Mouse (Mus musculus) cerebellum, adult (tissue): ENCODE measurements around the gene Sec1.

Source experiments
- ATAC-seq: cut with Nextera tagmentation; 2 replicates; pipeline ENCODE4 v1.9.2; 2017; ENCODE audit warnings: mild to moderate bottlenecking, moderate library complexity, mixed read lengths; ENCODE audit not compliant: insufficient number of reproducible peaks, low FRiP score, low TSS enrichment

Sec1 gene

GRCm38 (mm10) chr7:45705873-45706281, 11.7 kb upstream of the Sec1 start:
- ATAC-seq: no peak

DNA sequence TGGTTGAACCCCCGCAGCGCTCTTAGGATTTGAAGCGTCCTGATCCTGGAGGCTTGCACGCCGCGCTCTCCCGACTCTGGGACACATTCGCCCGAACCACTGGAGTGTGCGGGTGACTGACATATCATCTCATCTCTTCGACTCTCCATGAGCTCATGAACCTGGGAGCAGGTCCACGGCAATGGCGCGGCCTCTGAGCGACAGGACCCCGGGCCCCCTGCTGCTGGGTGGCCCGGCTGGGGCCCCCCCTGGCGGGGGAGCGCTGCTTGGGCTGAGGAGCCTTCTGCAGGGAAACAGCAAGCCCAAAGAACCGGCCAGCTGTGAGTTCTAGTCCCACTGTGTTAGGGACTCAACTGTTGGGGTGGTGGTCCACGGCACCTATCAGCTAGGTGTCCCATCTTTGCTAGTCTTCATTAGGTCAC, 11.3 kb upstream of the Sec1 start:
- no peak for ATAC-seq

GRCm38 (mm10) chr7:45704730-45705442, 10.7 kb upstream of the Sec1 start, which contains the start of gene Dbp:
Gene Dbp (plus strand): TSS chr7:45705088.
- peak; percentile 53 for ATAC-seq

GRCm38 (mm10) chr7:45704046-45704559, 9.9 kb upstream of the Sec1 start:
- peak; percentile 43 for ATAC-seq

DNA sequence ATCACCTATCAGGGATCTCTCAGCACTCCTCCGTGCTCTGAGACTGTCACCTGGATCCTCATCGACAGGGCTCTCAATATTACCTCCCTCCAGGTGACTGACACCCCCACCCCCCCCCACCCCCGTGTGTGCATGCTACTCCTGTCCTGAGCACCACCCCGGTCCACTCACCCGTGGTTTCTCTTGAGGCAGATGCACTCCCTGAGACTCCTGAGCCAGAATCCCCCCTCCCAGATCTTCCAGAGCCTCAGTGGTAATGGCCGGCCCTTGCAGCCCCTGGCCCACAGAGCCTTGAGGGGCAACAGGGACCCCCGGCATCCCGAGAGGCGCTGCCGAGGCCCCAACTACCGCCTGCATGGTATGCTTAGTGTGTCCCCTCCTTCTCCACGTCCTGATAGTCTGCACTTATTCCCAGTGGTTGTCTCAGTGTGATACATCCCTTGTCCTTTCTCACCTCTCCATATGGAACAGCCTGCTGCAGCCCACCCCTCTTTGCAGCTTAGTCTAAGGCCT, 9.4 kb upstream of the Sec1 start:
- ATAC-seq: no peak

DNA sequence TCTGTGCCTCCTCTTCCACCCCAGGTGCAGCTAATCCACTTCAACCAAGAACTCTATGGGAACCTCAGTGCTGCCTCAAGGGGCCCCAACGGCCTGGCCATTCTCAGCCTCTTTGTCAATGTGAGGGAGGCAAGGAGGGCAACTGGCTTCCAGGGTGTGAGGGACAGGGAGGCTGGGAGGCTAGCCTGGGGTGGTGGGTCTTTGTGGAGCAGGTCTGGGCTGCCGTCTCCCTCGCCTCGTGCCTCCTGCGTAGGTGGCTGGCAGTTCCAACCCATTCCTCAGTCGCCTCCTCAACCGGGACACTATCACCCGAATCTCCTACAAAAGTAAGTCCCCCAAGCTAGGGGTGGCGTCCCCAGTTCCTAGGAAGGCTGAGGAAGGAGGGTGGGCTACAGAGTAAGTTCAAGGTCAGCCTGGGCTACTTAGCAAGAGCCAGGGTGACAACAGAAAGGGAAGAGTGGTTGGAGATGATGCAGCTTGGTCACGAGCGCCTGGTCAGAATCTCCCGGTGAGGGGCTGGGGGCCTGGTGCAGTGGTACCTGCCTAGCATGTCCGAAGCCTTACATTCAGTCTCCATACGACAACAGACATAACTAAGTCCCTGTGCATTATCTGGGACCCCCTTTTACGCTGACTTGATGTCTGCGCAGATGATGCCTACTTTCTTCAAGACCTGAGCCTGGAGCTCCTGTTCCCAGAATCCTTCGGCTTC, 8.8 kb upstream of the Sec1 start:
- ATAC-seq: no peak

DNA sequence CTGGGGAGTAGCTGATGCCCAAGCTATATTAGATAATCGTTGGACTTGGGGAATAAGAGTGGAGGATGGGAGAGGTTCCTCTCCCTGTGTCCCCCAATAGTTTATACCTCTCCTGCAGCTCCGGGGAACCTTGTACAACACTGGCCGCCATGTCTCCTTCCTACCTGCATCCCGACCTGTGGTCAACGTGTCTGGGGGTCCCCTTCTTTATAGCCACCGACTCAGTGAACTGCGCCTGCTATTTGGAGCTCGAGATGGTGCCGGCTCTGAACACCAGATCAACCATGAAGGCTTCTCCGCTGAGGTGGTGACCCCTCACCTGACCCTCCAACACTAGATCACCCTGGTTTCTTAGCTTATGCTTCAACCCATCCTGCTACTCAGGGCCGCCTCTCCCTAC, 8.1 kb upstream of the Sec1 start:
- no peak for ATAC-seq

DNA sequence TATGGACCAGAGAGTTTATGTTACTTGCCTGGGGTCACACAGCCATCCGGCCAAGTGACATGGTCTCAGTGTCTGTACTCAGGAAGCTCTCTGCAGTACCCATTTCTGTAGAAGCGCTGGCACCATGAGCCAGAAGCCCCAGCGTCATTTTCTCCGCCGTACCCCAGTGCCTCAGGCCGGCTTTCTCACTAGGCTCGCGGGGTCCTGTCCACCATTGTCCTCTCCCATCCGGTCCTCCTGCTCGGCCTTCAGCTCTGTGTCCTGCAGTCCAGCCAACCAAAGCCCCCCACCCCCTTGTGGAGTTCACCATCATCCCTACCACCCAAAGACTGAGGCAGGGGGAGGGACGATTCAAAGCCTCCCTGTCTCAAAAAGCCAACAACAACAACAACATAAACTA, 7.4 kb upstream of the Sec1 start:
- ATAC-seq: no peak

- ATAC-seq: no peak
These were observed 6.9 kb upstream of the Sec1 start for GRCm38 (mm10) chr7:45701072-45701471.

DNA sequence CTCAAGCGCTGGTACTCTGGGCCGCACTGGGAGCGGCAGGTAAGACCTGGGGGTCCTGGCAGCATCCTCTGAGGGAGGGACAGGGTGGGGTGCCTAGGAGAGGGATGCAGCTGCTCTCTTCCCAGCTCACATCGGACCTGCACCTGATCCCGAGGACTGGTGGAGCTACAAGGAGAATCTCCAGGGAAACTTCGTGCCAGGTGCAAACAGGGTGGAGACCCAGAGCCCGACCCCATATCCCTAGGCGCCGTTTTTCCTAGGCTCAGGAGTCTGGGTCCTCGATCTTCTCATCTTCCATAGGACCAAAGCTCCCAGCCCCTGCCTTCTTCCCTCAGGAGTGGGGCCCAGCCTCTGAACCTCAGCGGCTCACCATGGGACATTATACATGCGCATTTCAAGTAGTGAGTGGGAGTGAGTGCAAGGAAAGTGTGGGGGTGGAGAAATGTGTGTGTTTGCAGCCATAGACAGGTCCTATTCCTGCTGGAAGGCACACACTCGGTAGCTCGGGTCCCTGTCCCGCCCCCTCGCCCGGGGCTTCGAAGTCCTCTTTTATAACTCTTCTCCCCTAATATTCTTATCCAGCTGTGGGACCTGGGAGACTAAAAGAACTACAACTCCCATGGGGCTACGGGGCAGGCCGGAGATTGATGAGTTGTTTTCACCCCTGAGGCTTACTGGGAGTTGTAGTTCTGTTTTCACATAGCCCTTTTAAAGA, 6.3 kb upstream of the Sec1 start:
- ATAC-seq: peak; percentile 13; the same call in 1 of the 2 replicates

GRCm38 (mm10) chr7:45699523-45700141, 5.4 kb upstream of the Sec1 start, which contains the start of gene Car11:
Gene Car11 (plus strand): TSS chr7:45699843.
- ATAC-seq: no peak

DNA sequence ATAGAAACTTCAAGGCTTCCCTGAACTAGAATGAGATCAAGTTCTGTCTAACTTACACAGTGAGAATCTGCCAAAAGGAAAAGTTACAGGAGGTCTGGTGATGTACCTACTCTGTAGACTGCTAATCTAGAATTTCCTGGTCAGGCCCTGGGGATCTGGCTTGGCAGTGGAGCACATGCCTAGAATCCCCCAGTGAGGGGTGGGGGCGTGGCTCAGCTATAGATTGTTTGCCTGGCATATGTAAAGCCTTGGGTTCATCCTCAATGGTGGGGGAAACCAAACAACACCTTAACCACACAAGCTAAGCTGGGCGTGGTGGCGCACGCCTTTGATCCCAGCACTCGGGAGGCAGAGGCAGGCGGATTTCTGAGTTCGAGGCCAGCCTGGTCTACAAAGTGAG, 3.7 kb upstream of the Sec1 start:
- no peak for ATAC-seq

DNA sequence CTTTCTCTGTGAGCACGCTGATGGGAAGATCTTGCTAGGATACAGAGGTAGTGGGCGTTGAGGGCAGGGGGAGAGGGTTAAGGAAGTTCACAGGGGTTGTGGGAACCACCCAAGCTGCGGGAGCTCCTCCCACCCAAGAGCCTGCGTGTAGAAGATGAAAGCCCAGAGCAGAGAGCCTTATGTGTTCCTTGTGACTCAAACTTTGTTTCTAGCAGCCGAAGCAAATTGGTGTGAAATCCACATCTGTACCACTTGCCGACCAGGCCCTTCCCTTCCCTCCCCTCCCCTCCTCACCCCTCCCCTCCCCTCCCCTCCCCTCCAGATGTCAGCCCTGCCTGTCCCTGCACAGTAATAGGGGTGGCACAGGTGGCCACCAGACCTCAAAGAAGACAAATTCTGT, 896 bp upstream of the Sec1 start:
- no peak for ATAC-seq

- no peak for ATAC-seq
These were observed 1.8 kb downstream of the Sec1 start for GRCm38 (mm10) chr7:45692364-45692763.

GRCm38 (mm10) chr7:45689800-45690199, 4.4 kb downstream of the Sec1 start:
- no peak for ATAC-seq

DNA sequence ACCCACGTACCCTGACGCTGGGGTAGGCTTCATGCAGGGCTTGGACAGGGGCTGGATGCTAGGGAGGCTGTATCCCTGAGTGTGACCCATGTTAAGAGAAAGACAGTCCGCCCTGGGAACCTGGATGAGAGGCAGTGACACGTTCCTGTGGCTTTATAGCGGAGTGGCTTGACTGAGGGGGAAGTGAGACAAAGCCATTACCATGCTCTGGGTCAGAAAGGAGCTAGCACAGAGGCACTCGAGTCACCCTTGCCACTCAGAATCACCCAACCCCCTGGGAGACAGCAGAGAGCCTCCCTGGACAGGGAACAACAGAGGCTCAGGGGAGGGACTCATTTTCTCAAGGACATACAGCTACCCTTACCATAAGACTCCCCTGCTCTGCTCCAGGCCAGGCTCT, 5.1 kb downstream of the Sec1 start:
- no peak for ATAC-seq

DNA sequence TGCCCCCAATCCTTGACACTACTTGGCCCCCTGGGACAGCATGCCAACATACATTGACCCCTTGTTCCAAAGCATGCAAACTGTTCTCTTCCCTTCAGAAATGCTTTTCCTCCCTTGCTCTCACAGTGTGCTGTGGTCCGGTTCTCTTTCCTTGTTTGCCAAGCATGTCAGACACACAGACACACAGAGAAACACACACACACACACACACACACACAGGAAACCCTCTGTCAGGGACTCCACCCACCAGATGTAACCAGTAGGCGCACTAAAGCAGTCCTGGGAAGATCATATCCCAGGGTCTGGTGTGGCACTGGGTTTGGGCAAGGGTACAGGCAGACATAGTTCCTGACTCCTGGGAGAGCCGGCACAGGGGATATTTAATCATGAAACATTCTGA, 7.4 kb downstream of the Sec1 start:
- ATAC-seq: no peak

DNA sequence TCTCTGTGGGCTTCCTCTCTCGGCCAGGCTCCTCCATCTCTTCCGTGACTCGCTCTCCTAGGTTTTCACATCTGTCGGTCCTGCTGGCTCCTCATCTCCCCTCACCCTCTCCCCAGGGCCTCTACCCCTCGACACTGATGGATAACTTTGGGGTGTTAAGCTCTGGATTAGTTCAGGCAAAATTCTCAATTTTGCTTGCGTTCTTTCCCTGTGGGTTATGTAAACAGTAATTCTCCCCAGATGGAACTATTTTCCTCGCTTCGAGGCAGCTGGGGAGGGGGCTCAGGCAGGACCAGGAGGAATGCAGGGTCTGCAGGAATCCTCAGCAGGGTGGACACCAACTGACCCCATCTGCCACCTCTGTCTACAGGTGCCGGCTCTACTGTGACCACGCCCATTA, 8.4 kb downstream of the Sec1 start:
- no peak for ATAC-seq

- ATAC-seq: no peak
These were observed 10.7 kb downstream of the Sec1 start, which contains the start of gene Ntn5 for GRCm38 (mm10) chr7:45683396-45684050. Gene Ntn5 (plus strand): TSS chr7:45684022.
